Mouse (Mus musculus): ENCODE measurements around the gene Rpp14. TPM values are rescaled to one million over a fixed set of nuclear protein-coding genes. Genes with fewer than 3 reads are reported as not detected.

Rpp14 gene
- 42.2 and 42.6 TPM in 2 replicates for polyA plus RNA-seq (2016; fragmentation: Nextera tagmentation; extraction: Ambion mirVana)

DNA sequence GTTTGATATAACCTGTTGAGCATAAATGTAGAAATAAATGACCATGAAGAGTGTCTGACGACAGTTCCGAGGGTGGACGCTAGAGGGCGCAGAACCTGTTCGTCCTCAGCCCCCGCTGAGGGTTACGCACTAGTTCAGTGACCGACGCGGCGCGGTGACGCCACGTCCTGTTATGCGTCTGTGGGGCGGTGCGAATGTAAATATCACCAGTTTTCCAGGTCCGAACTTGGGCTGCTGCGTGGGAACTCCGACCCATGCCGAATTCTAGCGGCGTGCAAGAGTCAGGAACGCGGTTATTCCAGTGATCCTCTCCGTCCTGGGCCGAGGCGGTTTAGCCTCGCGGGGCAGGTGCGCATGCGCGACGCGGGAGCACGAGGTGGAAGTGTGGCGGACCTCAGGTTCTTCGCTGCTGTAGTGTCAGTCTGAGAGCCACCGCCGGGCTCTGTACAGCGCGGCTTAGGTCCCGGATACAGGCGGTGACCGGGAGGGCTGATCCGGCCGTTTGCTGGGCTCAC lies at the start of gene Rpp14:
Gene Rpp14, plus strand, starts transcription at position 203 of the 515 bp plus-strand sequence.
- ATAC-seq (ENCODE audit: insufficient number of reproducible peaks, low FRiP score), result peak; percentile 94
- H3K9me3 ChIP-seq (replicated peaks), result peaks cover under 1% of the 10 kb centered on the region; the same call in 1 of the 2 replicates
- under 1% methylated on average over 47 of the region's 47 CpGs for WGBS

DNA sequence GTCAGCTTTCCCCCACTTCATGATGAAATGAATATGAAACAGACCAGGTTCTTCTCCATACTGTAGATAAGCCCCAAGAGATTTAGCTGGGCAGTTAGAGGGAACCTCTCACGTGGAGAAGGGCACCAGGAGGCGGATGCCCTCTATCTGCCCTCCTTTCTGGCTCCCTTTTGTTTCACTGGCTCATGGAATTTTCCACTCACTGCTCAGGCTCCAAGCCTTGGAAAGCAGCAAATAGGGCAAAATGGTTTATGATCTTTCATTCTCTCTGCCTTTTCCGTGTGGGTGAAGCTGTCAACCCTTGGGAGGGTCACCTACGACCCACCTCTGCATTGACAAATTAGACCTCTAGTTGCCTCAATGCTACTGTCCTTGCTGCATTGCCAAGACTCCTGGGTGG lies 49.6 kb upstream of the Rpp14 start:
- peak overlapping the region; percentile 55 for H3K27ac ChIP-seq (ENCODE audit: poor library complexity, severe bottlenecking)
- 0 out of 2 replicates have a peak, but pooled peaks have one; percentile 11 for ATAC-seq (ENCODE audit: insufficient number of reproducible peaks, low FRiP score)
- no peaks in the 10 kb centered on the region for H3K36me3 ChIP-seq
- no peaks in the 10 kb centered on the region for H3K27me3 ChIP-seq (replicated peaks)
- no peak overlapping the region for H3K4me2 ChIP-seq
- 40% methylated on average over 4 of the region's 4 CpGs for WGBS
- H3K4me1 ChIP-seq (replicated peaks), result peaks cover 18% of the 10 kb centered on the region
- no peak overlapping the region for H3K4me3 ChIP-seq
- no peaks in the 10 kb centered on the region for H3K9me3 ChIP-seq (replicated peaks)
- no peak overlapping the region for H3K9ac ChIP-seq

More for the DNA sequence above, at the start of gene Rpp14:
- peaks cover 14% of the 10 kb centered on the region for H3K4me1 ChIP-seq (replicated peaks)
- peak within 1 kb of the TSS; percentile 86 for H3K4me2 ChIP-seq
- peak within 1 kb of the TSS; percentile 86 for H3K9ac ChIP-seq
- H3K27me3 ChIP-seq (replicated peaks), result no peaks in the 10 kb centered on the region
- peaks cover 12% of the 10 kb centered on the region for H3K36me3 ChIP-seq
- H3K27ac ChIP-seq (ENCODE audit: poor library complexity, severe bottlenecking), result peak within 1 kb of the TSS; percentile 93
- H3K4me3 ChIP-seq, result peak within 1 kb of the TSS; percentile 65

DNA sequence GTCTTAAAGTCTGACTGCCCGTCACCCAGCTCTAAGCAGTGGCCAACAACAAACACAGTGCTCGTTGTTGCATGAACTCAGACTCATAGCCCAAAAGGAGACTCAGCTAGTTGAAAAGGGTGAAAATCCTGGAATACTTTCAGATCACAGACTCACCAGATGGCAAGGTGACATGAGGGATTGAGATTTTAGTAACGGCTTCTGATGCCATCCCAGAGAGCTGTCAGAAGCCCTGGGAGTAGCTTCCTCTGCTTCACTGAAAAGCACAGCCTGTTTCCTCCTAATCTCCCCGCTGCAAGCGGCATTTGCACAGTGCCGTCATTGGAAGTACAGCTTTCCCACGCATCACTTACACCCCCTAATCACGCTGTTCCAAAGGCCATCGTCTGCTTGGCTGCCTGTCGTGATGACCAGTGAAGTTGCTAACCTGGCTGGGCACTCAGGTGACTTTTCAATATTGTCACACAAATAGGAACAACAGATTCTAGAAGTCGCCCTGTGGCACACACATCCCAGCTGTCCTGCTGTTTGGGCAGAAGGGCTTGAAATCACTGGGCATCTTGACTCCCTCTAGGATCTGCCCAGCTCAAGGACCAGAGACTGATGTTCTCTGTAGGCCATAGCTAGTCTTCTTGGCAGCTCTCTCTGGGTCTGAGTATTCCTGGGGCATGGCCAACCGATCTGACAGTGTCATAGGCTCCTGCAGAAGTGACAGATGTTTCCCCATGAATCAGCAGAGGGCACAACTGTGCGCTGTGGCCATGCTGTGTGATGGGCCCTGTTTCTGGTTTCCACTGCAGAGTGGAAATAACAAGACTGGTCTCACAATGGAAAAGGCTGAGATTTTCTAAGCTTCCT lies 47.9 kb upstream of the Rpp14 start:
- WGBS, result 70% methylated on average over 13 of the region's 13 CpGs
- ATAC-seq (ENCODE audit: insufficient number of reproducible peaks, low FRiP score), result no peak

DNA sequence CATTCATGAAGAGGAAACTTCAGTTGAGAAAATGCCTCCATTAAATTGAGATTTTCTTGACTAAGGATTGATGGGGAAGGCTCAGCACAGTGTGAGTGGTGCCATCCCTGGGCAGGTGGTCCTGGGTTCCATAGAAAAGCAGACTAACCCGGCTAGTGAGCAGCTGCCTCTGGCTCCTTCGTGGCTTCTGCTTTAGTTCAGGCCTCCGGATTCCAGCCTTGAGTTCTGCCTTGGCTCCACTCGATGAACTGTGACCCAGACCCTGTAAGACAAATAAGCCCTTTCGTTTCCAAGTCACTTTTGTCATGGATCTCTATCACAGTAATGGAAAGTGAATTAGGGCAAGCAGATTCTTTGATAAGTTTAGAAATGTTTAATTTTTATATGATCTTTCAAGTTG lies 45.6 kb upstream of the Rpp14 start:
- H3K9ac ChIP-seq, result no peak overlapping the region
- 78% methylated on average over 5 of the region's 5 CpGs for WGBS
- peaks cover 9% of the 10 kb centered on the region for H3K4me1 ChIP-seq (replicated peaks)
- no peaks in the 10 kb centered on the region for H3K9me3 ChIP-seq (replicated peaks)
- H3K4me3 ChIP-seq, result no peak overlapping the region
- no peak overlapping the region for H3K27ac ChIP-seq (ENCODE audit: poor library complexity, severe bottlenecking)
- ATAC-seq (ENCODE audit: insufficient number of reproducible peaks, low FRiP score), result no peak
- no peak overlapping the region for H3K4me2 ChIP-seq
- H3K27me3 ChIP-seq (replicated peaks), result no peaks in the 10 kb centered on the region
- no peaks in the 10 kb centered on the region for H3K36me3 ChIP-seq

More for the DNA sequence above, 47.9 kb upstream of the Rpp14 start:
- no peak overlapping the region for H3K27ac ChIP-seq (ENCODE audit: poor library complexity, severe bottlenecking)
- no peaks in the 10 kb centered on the region for H3K27me3 ChIP-seq (replicated peaks)
- H3K4me1 ChIP-seq (replicated peaks), result peaks cover 14% of the 10 kb centered on the region
- no peaks in the 10 kb centered on the region for H3K9me3 ChIP-seq (replicated peaks)
- H3K9ac ChIP-seq, result no peak overlapping the region
- no peaks in the 10 kb centered on the region for H3K36me3 ChIP-seq
- no peak overlapping the region for H3K4me2 ChIP-seq
- no peak overlapping the region for H3K4me3 ChIP-seq

DNA sequence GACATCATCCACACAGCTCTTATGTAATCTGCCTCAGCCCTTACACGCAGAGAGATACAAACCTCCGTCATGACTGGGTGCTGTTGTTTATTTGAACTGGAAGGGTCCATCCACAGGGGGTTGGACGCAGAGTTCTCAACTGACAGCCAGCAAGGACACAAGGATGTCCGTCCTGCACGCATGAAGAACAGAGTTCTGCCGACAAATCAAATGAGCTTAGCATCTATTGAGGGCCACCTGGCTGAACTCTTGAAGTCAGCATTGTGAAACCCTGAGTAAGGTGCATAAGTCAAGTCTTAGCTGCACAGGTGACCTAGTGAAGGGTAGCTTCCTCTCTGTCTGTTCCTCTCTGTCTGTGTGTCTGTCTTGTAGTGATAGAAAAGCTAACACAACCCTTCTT lies 44.2 kb upstream of the Rpp14 start:
- WGBS, result 81% methylated on average over 6 of the region's 6 CpGs
- no peak for ATAC-seq (ENCODE audit: insufficient number of reproducible peaks, low FRiP score)
- Histone ChIP-seq H3K4me2 (no peak overlapping the region), H3K36me3 (no peaks in the 10 kb centered on the region), H3K4me1 (replicated peaks) (no peaks in the 10 kb centered on the region), H3K9ac (no peak overlapping the region), H3K4me3 (no peak overlapping the region), H3K27ac (ENCODE audit: poor library complexity, severe bottlenecking) (no peak overlapping the region), H3K27me3 (replicated peaks) (no peaks in the 10 kb centered on the region), H3K9me3 (replicated peaks) (no peaks in the 10 kb centered on the region)

DNA sequence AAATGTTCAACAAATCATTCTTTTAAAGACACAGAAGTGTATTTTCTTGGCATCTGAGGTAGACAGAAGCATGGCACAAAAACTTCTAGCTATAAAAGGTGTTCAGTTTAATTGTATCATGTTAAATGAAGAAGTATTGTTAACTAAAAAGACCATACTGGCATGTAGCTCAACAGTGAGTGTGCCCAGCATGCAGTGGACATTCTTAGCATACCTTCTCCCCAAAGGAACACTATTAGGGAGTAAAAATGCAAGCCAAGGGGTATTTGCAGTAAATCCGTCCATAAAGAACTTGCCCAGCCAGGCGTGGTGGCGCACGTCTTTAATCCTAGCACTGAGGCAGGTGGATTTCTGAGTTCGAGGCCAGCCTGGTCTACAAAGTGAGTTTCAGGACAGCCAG lies 43.8 kb upstream of the Rpp14 start:
- WGBS, result 69% methylated on average over 5 of the region's 5 CpGs
- no peak overlapping the region for H3K4me2 ChIP-seq
- H3K27me3 ChIP-seq (replicated peaks), result no peaks in the 10 kb centered on the region
- no peaks in the 10 kb centered on the region for H3K4me1 ChIP-seq (replicated peaks)
- no peaks in the 10 kb centered on the region for H3K36me3 ChIP-seq
- no peak overlapping the region for H3K4me3 ChIP-seq
- no peak overlapping the region for H3K9ac ChIP-seq
- no peak for ATAC-seq (ENCODE audit: insufficient number of reproducible peaks, low FRiP score)
- H3K9me3 ChIP-seq (replicated peaks), result no peaks in the 10 kb centered on the region
- H3K27ac ChIP-seq (ENCODE audit: poor library complexity, severe bottlenecking), result no peak overlapping the region

- Histone ChIP-seq H3K9ac (no peak overlapping the region), H3K9me3 (replicated peaks) (no peaks in the 10 kb centered on the region), H3K36me3 (no peaks in the 10 kb centered on the region), H3K4me3 (no peak overlapping the region), H3K4me1 (replicated peaks) (no peaks in the 10 kb centered on the region), H3K4me2 (no peak overlapping the region), H3K27me3 (replicated peaks) (no peaks in the 10 kb centered on the region), H3K27ac (ENCODE audit: poor library complexity, severe bottlenecking) (no peak overlapping the region)
- WGBS, result 63% methylated on average over 5 of the region's 5 CpGs
- ATAC-seq (ENCODE audit: insufficient number of reproducible peaks, low FRiP score), result no peak
Observed at GRCm38 (mm10) chr14:8038150-8038549, 42.0 kb upstream of the Rpp14 start.

DNA sequence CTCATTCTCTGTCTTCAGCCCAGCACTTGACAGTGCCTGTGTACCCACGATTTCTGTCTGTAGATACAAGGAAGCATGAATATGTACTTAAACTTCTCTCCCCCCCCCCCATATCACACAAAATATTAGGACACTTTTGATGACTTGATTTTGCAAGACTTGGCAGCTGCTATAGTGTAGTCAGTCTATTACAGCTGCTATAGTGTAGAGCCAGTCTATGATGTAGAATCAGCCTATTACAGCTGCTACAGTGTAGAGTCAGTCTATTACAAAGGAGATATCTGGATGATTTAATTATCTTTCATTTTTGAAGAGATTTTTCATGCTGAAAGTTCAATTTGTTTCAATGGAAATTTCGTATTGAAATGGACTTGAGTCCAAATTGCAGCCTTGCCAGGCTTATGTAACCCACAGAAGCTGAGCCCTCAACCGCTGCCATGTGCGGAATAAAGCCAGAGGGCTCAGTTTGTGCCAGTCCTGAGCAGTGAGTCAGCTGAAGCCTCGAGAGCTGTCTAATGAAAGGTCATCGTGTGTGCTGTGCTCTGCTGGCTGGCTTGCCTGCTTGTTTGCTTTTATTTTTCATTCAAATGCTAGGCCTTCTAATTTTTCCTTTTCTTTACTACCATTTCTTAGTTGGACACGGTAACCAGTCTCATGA lies 41.2 kb upstream of the Rpp14 start:
- WGBS, result 76% methylated on average over 7 of the region's 7 CpGs
- H3K9ac ChIP-seq, result no peak overlapping the region
- ATAC-seq (ENCODE audit: insufficient number of reproducible peaks, low FRiP score), result no peak

DNA sequence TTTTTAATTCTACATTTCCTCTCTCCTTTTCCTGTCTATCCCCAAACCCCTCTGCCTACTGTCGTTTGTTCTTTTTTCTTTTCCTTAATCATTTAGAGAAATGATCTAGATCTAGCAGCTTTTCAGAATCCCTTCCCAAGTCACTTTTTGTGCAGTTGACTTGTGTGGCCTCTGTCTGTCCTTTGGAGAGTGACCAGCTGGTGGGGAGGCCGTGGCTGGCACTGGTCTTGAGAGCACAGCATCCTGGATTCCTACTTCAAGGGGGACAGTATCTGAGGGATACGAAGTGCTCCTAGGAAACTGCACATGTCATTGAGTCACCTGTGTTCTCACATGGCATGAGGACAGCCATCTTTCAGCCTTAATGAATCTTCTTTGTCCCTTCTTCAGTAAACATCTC lies 40.0 kb upstream of the Rpp14 start:
- H3K9ac ChIP-seq, result no peak overlapping the region
- no peak for ATAC-seq (ENCODE audit: insufficient number of reproducible peaks, low FRiP score)
- H3K4me3 ChIP-seq, result no peak overlapping the region
- no peaks in the 10 kb centered on the region for H3K36me3 ChIP-seq
- no peaks in the 10 kb centered on the region for H3K4me1 ChIP-seq (replicated peaks)
- no peaks in the 10 kb centered on the region for H3K27me3 ChIP-seq (replicated peaks)
- WGBS, result 61% methylated on average over 3 of the region's 3 CpGs
- H3K4me2 ChIP-seq, result no peak overlapping the region
- no peaks in the 10 kb centered on the region for H3K9me3 ChIP-seq (replicated peaks)
- no peak overlapping the region for H3K27ac ChIP-seq (ENCODE audit: poor library complexity, severe bottlenecking)

More for the DNA sequence above, 41.2 kb upstream of the Rpp14 start:
- no peaks in the 10 kb centered on the region for H3K27me3 ChIP-seq (replicated peaks)
- no peak overlapping the region for H3K4me3 ChIP-seq
- no peak overlapping the region for H3K4me2 ChIP-seq
- no peak overlapping the region for H3K27ac ChIP-seq (ENCODE audit: poor library complexity, severe bottlenecking)
- no peaks in the 10 kb centered on the region for H3K36me3 ChIP-seq
- H3K4me1 ChIP-seq (replicated peaks), result no peaks in the 10 kb centered on the region
- no peaks in the 10 kb centered on the region for H3K9me3 ChIP-seq (replicated peaks)

GRCm38 (mm10) chr14:8040911-8041678 lies 39.1 kb upstream of the Rpp14 start:
- H3K27me3 ChIP-seq (replicated peaks), result no peaks in the 10 kb centered on the region
- no peak for ATAC-seq (ENCODE audit: insufficient number of reproducible peaks, low FRiP score)
- H3K4me1 ChIP-seq (replicated peaks), result no peaks in the 10 kb centered on the region
- H3K9ac ChIP-seq, result no peak overlapping the region
- no peak overlapping the region for H3K27ac ChIP-seq (ENCODE audit: poor library complexity, severe bottlenecking)
- H3K36me3 ChIP-seq, result no peaks in the 10 kb centered on the region
- H3K4me2 ChIP-seq, result no peak overlapping the region
- H3K4me3 ChIP-seq, result no peak overlapping the region
- WGBS, result 85% methylated on average over 12 of the region's 12 CpGs
- no peaks in the 10 kb centered on the region for H3K9me3 ChIP-seq (replicated peaks)

- Histone ChIP-seq H3K4me2 (no peak overlapping the region), H3K9ac (no peak overlapping the region), H3K27me3 (replicated peaks) (no peaks in the 10 kb centered on the region), H3K4me3 (no peak overlapping the region), H3K4me1 (replicated peaks) (no peaks in the 10 kb centered on the region), H3K36me3 (peaks cover 7% of the 10 kb centered on the region; the same call in 1 of the 2 replicates), H3K27ac (ENCODE audit: poor library complexity, severe bottlenecking) (no peak overlapping the region), H3K9me3 (replicated peaks) (no peaks in the 10 kb centered on the region)
- no peak for ATAC-seq (ENCODE audit: insufficient number of reproducible peaks, low FRiP score)
- 82% methylated on average over 2 of the region's 2 CpGs for WGBS
Observed at GRCm38 (mm10) chr14:8042120-8042519, 38.0 kb upstream of the Rpp14 start.
